Mouse (Mus musculus): ENCODE results near the gene Gm36210. TPM values are rescaled to one million over a fixed set of nuclear protein-coding genes. Genes with fewer than 3 reads are reported as not detected.

The Gm36210 gene
- total and polyA plus RNA-seq, 3 experiments: 0.15 to 0.97 TPM; not detected in 1

- no peak overlapping the region for H3K4me3 ChIP-seq (ENCODE audit: control insufficient read depth in 1 of 2, insufficient read depth in 1 of 2, low read depth in 2 of 2, low read length in 2 of 2)
- no peaks in the 10 kb centered on the region for H3K9me3 ChIP-seq (replicated peaks; ENCODE audit: insufficient read depth, low read length)
- no peaks in the 10 kb centered on the region for H3K79me2 ChIP-seq (ENCODE audit: control insufficient read depth, insufficient read depth, low read length, poor library complexity)
- H3K27me3 ChIP-seq (ENCODE audit: control insufficient read depth in 1 of 2, insufficient read depth in 2 of 2, low read length in 2 of 2): no peaks in the 10 kb centered on the region; a peak in 1 of 4 replicates
- H3K36me3 ChIP-seq (ENCODE audit: control insufficient read depth in 1 of 2, insufficient read depth in 2 of 2, low read length in 2 of 2): no peaks in the 10 kb centered on the region
- H3K9ac ChIP-seq (ENCODE audit: control insufficient read depth, low read depth, low read length, poor library complexity, severe bottlenecking): no peak overlapping the region
- no peak overlapping the region for H3K27ac ChIP-seq (ENCODE audit: control insufficient read depth, low read depth, low read length)
- H3K4me1 ChIP-seq (ENCODE audit: control insufficient read depth in 1 of 2, insufficient read depth in 2 of 2, low read length in 2 of 2): no peaks in the 10 kb centered on the region
- no peak for DNase-seq (ENCODE audit: low read depth, low spot score)
- TF ChIP-seq MAFK (IDR thresholded peaks at IDR 0.05; ENCODE audit: borderline replicate concordance, low read depth, low read length): no peak
- no peak for TF ChIP-seq GATA1 (IDR thresholded peaks at IDR 0.05; ENCODE audit: low read depth, low read length)
- no peak for TF ChIP-seq ETS1 (IDR thresholded peaks at IDR 0.05; ENCODE audit: low read depth, low read length)
- no peak for TF ChIP-seq ZC3H11A (IDR thresholded peaks at IDR 0.05; ENCODE audit: low read depth, low read length)
- no peak for TF ChIP-seq CHD2 (IDR thresholded peaks at IDR 0.05; ENCODE audit: low read length)
- TF ChIP-seq NELFE (IDR thresholded peaks at IDR 0.05; ENCODE audit: low read depth, low read length): no peak
- TF ChIP-seq POLR2AphosphoS2 (IDR thresholded peaks at IDR 0.05; ENCODE audit: low read length): no peak
- TF ChIP-seq KAT2A (conservative IDR thresholded peaks at IDR 0.05; ENCODE audit: low read depth, low read length): no peak
- TF ChIP-seq EP300 (IDR thresholded peaks at IDR 0.05; ENCODE audit: low read depth in 1 of 2, low read length in 2 of 2): no peak
- no peak for TF ChIP-seq SIN3A (IDR thresholded peaks at IDR 0.05; ENCODE audit: low read length)
- TF ChIP-seq ELF1 (IDR thresholded peaks at IDR 0.05; ENCODE audit: low read depth, low read length): no peak
Observed at GRCm38 (mm10) chr7:4923586-4924364, 17.5 kb upstream of the Gm36210 start.

- no peak for TF ChIP-seq MEF2A (IDR thresholded peaks at IDR 0.05; ENCODE audit: extremely low read depth, insufficient replicate concordance, low read depth, low read length, poor library complexity, severe bottlenecking)
- no peak for TF ChIP-seq ETS1 (IDR thresholded peaks at IDR 0.05; ENCODE audit: low read depth, low read length)
- no peak overlapping the region for H3K27ac ChIP-seq (ENCODE audit: control insufficient read depth, low read depth, low read length)
- H3K4me1 ChIP-seq (ENCODE audit: control insufficient read depth in 1 of 2, insufficient read depth in 2 of 2, low read length in 2 of 2): no peaks in the 10 kb centered on the region
- H3K9ac ChIP-seq (ENCODE audit: control insufficient read depth, low read depth, low read length, poor library complexity, severe bottlenecking): no peak overlapping the region
- no peaks in the 10 kb centered on the region for H3K79me2 ChIP-seq (ENCODE audit: control insufficient read depth, insufficient read depth, low read length, poor library complexity)
- no peaks in the 10 kb centered on the region for H3K9me3 ChIP-seq (replicated peaks; ENCODE audit: insufficient read depth, low read length)
- no peak overlapping the region for H3K4me3 ChIP-seq (ENCODE audit: control insufficient read depth in 1 of 2, insufficient read depth in 1 of 2, low read depth in 2 of 2, low read length in 2 of 2)
- DNase-seq (ENCODE audit: low read depth, low spot score): no peak
- H3K27me3 ChIP-seq (ENCODE audit: control insufficient read depth in 1 of 2, insufficient read depth in 2 of 2, low read length in 2 of 2): no peaks in the 10 kb centered on the region
- H3K36me3 ChIP-seq (ENCODE audit: control insufficient read depth in 1 of 2, insufficient read depth in 2 of 2, low read length in 2 of 2): no peaks in the 10 kb centered on the region
Observed at GRCm38 (mm10) chr7:4922931-4923565, 16.7 kb upstream of the Gm36210 start.

GRCm38 (mm10) chr7:4922508-4922907, 16.2 kb upstream of the Gm36210 start:
- Histone ChIP-seq H3K9me3 (replicated peaks; ENCODE audit: insufficient read depth, low read length) (no peaks in the 10 kb centered on the region), H3K4me3 (ENCODE audit: control insufficient read depth in 1 of 2, insufficient read depth in 1 of 2, low read depth in 2 of 2, low read length in 2 of 2) (no peak overlapping the region), H3K27me3 (ENCODE audit: control insufficient read depth in 1 of 2, insufficient read depth in 2 of 2, low read length in 2 of 2) (no peaks in the 10 kb centered on the region), H3K79me2 (ENCODE audit: control insufficient read depth, insufficient read depth, low read length, poor library complexity) (no peaks in the 10 kb centered on the region), H3K36me3 (ENCODE audit: control insufficient read depth in 1 of 2, insufficient read depth in 2 of 2, low read length in 2 of 2) (no peaks in the 10 kb centered on the region), H3K4me1 (ENCODE audit: control insufficient read depth in 1 of 2, insufficient read depth in 2 of 2, low read length in 2 of 2) (no peaks in the 10 kb centered on the region), H3K27ac (ENCODE audit: control insufficient read depth, low read depth, low read length) (no peak overlapping the region), H3K9ac (ENCODE audit: control insufficient read depth, low read depth, low read length, poor library complexity, severe bottlenecking) (no peak overlapping the region)
- DNase-seq (ENCODE audit: low read depth, low spot score): no peak
- TF ChIP-seq ZKSCAN1 (IDR thresholded peaks at IDR 0.05; ENCODE audit: low read depth, low read length) (no peak), ETS1 (IDR thresholded peaks at IDR 0.05; ENCODE audit: low read depth, low read length) (no peak), BHLHE40 (IDR thresholded peaks at IDR 0.05; ENCODE audit: borderline replicate concordance, low read depth, low read length) (no peak)

Measured in MEL (cell line).